Mouse (Mus musculus) left cerebral cortex, postnatal 36 days (tissue): ENCODE measurements around the gene Catsper1. TPM values are rescaled to one million over a fixed set of nuclear protein-coding genes. Genes with fewer than 3 reads are reported as not detected.

Experiments
- DNase-seq, 2 experiments: peaks; one replicate each; pipeline ENCODE4 v3.0.0; 2021 to 2022; ENCODE audit warnings: low spot score in 2 of 2, mixed read lengths in 1 of 2
- intact Hi-C: fragments of 180-260 bp; cut with DNase I; formaldehyde crosslinking; loops from one replicate; pipeline ENCODE4 v1.15.1; 2025
- total RNA-seq, 2 experiments: library from RNA; stranded (reverse); gene quantifications; 2 replicates each; pipeline ENCODE4 v1.2.3; 2021

Catsper1 gene
- not detected for total RNA-seq

GRCm38 (mm10) chr19:5335441-5335840, at the start of gene Catsper1:
Catsper1 (plus strand) TSS chr19:5335741.
- intact Hi-C loops = no loop called here
- no peak for DNase-seq

- intact Hi-C loops = loop anchor here (5.0 kb wide), 1 partner anchor 72 kb away; the partner anchor contains the start of genes Banf1 and Eif1ad
- peak; percentile 99 for DNase-seq
Measured at GRCm38 (mm10) chr19:5294972-5295735, 40.4 kb upstream of the Catsper1 start, which contains the start of gene Sf3b2. Sf3b2 (minus strand) TSS chr19:5295455.

- DNase-seq = no peak
- intact Hi-C loops = loop anchor here (2.0 to 5.0 kb wide), 2 partner anchors 17 to 72 kb away; partner anchors contain the start of genes Banf1 and Eif1ad
Measured at GRCm38 (mm10) chr19:5295736-5296075, 39.8 kb upstream of the Catsper1 start.

- peak; percentile 67 to 71 for DNase-seq
- intact Hi-C loops = loop anchor here (2.0 to 5.0 kb wide), 2 partner anchors 18 to 71 kb away; partner anchors contain the start of genes Banf1 and Eif1ad
Measured at GRCm38 (mm10) chr19:5296630-5297029, 38.9 kb upstream of the Catsper1 start.

GRCm38 (mm10) chr19:5297903-5298800, 37.4 kb upstream of the Catsper1 start, which contains the start of gene Gal3st3:
Gal3st3 (plus strand) TSS chr19:5298331.
- intact Hi-C loops = loop anchor here (2.0 to 5.0 kb wide), 2 partner anchors 19 to 69 kb away; partner anchors contain the start of genes Banf1 and Eif1ad
- DNase-seq = peak; percentile 66 to 77

- intact Hi-C loops = no loop called here
Measured at GRCm38 (mm10) chr19:5300588-5300987, 35.0 kb upstream of the Catsper1 start.

GRCm38 (mm10) chr19:5302455-5302854, 33.1 kb upstream of the Catsper1 start:
- intact Hi-C loops = no loop called here
- DNase-seq = no peak

More at GRCm38 (mm10) chr19:5300588-5300987, 35.0 kb upstream of the Catsper1 start:
- no peak for DNase-seq

GRCm38 (mm10) chr19:5306279-5306678, 29.3 kb upstream of the Catsper1 start:
- no peak for DNase-seq
- intact Hi-C loops = no loop called here

- intact Hi-C loops = no loop called here
- DNase-seq = peak in 1 of 2 experiments; percentile 13
Measured at GRCm38 (mm10) chr19:5306968-5307734, 28.4 kb upstream of the Catsper1 start.

- intact Hi-C loops = no loop called here
- DNase-seq = no peak
Measured at GRCm38 (mm10) chr19:5309025-5309424, 26.5 kb upstream of the Catsper1 start.

- intact Hi-C loops = no loop called here
- no peak for DNase-seq
Measured at GRCm38 (mm10) chr19:5313189-5313588, 22.4 kb upstream of the Catsper1 start.

- no peak for DNase-seq
- intact Hi-C loops = no loop called here
Measured at GRCm38 (mm10) chr19:5323801-5324200, 11.7 kb upstream of the Catsper1 start.

- no peak for DNase-seq
- intact Hi-C loops = no loop called here
Measured at GRCm38 (mm10) chr19:5327970-5328369, 7.6 kb upstream of the Catsper1 start.

GRCm38 (mm10) chr19:5334741-5335140, 800 bp upstream of the Catsper1 start:
- intact Hi-C loops = no loop called here
- no peak for DNase-seq

GRCm38 (mm10) chr19:5337975-5338374, 2.4 kb downstream of the Catsper1 start:
- intact Hi-C loops = no loop called here
- DNase-seq = peak; percentile 54 to 74

- intact Hi-C loops = no loop called here
- no peak for DNase-seq
Measured at GRCm38 (mm10) chr19:5341360-5341759, 5.8 kb downstream of the Catsper1 start.

GRCm38 (mm10) chr19:5345297-5346131, 10.0 kb downstream of the Catsper1 start:
- DNase-seq = no peak
- intact Hi-C loops = no loop called here

- intact Hi-C loops = no loop called here
- DNase-seq = no peak
Measured at GRCm38 (mm10) chr19:5348064-5348463, 12.5 kb downstream of the Catsper1 start.
